Mouse (Mus musculus) liver, postnatal 0 days (tissue): Measurements from ENCODE around the gene Hnrnpab. TPM values are rescaled to one million over a fixed set of nuclear protein-coding genes. Genes with fewer than 3 reads are reported as not detected.
"Not testable (repeated sequence)": the region's sequence is repeated elsewhere in the genome, so short reads cannot be mapped to it uniquely, and the experiment has no call there.

ENCODE experiments used
- ATAC-seq: fragments of 200-750 bp; cut with Nextera tagmentation; 2 replicates; pipeline ENCODE4 v1.8.0; 2017; ENCODE audit warnings: mild to moderate bottlenecking, moderate library complexity
- DNase-seq: peaks from one replicate; pipeline ENCODE4 v3.0.0-alpha.2; 2016
- H3K27ac ChIP-seq: fragments of 300-500 bp; sonication (generic); 2 replicates; pipeline ENCODE4 v1.5.1; 2014; ENCODE audit warnings: antibody characterized with exemption, moderate library complexity, mild to moderate bottlenecking, low read depth
- H3K27me3 ChIP-seq: fragments of 300-500 bp; sonication (generic); 2 replicates; pipeline ENCODE4 v1.6.1; 2014; ENCODE audit warnings: low read length, control low read depth, mixed read lengths; ENCODE audit not compliant: insufficient read depth
- H3K36me3 ChIP-seq: fragments of 300-500 bp; sonication (generic); replicated peaks from 2 replicates; pipeline ENCODE4 v1.6.1; 2014; ENCODE audit warnings: mild to moderate bottlenecking, control low read depth, low read length, moderate library complexity, mixed read lengths; ENCODE audit not compliant: insufficient read depth
- H3K4me1 ChIP-seq: fragments of 300-500 bp; sonication (generic); 2 replicates; pipeline ENCODE4 v1.6.1; 2014; ENCODE audit warnings: antibody characterized with exemption, mild to moderate bottlenecking, control low read depth; ENCODE audit not compliant: insufficient read depth
- H3K4me2 ChIP-seq: fragments of 300-500 bp; sonication (generic); 2 replicates; pipeline ENCODE4 v1.6.1; 2014; ENCODE audit warnings: low read depth, mild to moderate bottlenecking, low read length, moderate library complexity, mixed read lengths
- H3K4me3 ChIP-seq: fragments of 300-500 bp; sonication (generic); 2 replicates; pipeline ENCODE4 v1.5.1; 2014; ENCODE audit warnings: low read depth, low read length
- H3K9ac ChIP-seq: fragments of 300-500 bp; sonication (generic); replicated peaks from 2 replicates; pipeline ENCODE4 v1.6.1; 2014; ENCODE audit warnings: mild to moderate bottlenecking, moderate library complexity
- H3K9me3 ChIP-seq: fragments of 300-500 bp; sonication (generic); 2 replicates; pipeline ENCODE4 v1.6.1; 2016; ENCODE audit warnings: mild to moderate bottlenecking, control low read depth, low read length, mixed read lengths
- CTCF ChIP-seq: sonication (generic); IDR thresholded peaks from 2 replicates; pipeline ENCODE4 v1.5.1; 2016; ENCODE audit warnings: antibody characterized with exemption, low read depth
- EP300 ChIP-seq: IDR thresholded peaks from 2 replicates; pipeline ENCODE4 v1.6.1; 2016; ENCODE audit warnings: antibody characterized with exemption, low read depth, mild to moderate bottlenecking
- WGBS: fragments of 180-500 bp; shearing (Covaris S2); extraction: QIAGEN DNeasy Blood & Tissue Kit; methylation state at CpG from one replicate; pipeline ENCODE4 v1.1.7; 2014; ENCODE audit not compliant: insufficient replicate concordance; 5-methylcytosine and 5-hydroxymethylcytosine counted together
- polyA plus RNA-seq: library from polyadenylated mRNA; unstranded; fragments of >200 nt; fragmentation: Nextera tagmentation; extraction: Ambion mirVana; gene quantifications from 2 replicates; pipeline ENCODE4 v1.2.1, GENCODE M21; 2015

The Hnrnpab gene
- polyA plus RNA-seq, 1 experiment from 2014 or later: 114 TPM

- Histone ChIP-seq H3K27me3 (no peaks in the 10 kb centered on the region), H3K4me3 (peak overlapping the region; percentile 84), H3K36me3 (peaks cover 4% of the 10 kb centered on the region; the same call in 1 of the 2 replicates), H3K4me2 (peak overlapping the region; percentile 89), H3K9me3 (no peaks in the 10 kb centered on the region), H3K27ac (peak overlapping the region; percentile 96), H3K4me1 (peaks cover 16% of the 10 kb centered on the region), H3K9ac (peak overlapping the region; percentile 87)
- TF ChIP-seq EP300 (no peak), CTCF (peak; percentile 82)
- WGBS: 6% methylated on average over 6 of the region's 6 CpGs
- peak; percentile 76 for DNase-seq
- peak; percentile 67 for ATAC-seq
Observed at GRCm38 (mm10) chr11:51636323-51636684, 29.7 kb upstream of the Hnrnpab start.

DNA sequence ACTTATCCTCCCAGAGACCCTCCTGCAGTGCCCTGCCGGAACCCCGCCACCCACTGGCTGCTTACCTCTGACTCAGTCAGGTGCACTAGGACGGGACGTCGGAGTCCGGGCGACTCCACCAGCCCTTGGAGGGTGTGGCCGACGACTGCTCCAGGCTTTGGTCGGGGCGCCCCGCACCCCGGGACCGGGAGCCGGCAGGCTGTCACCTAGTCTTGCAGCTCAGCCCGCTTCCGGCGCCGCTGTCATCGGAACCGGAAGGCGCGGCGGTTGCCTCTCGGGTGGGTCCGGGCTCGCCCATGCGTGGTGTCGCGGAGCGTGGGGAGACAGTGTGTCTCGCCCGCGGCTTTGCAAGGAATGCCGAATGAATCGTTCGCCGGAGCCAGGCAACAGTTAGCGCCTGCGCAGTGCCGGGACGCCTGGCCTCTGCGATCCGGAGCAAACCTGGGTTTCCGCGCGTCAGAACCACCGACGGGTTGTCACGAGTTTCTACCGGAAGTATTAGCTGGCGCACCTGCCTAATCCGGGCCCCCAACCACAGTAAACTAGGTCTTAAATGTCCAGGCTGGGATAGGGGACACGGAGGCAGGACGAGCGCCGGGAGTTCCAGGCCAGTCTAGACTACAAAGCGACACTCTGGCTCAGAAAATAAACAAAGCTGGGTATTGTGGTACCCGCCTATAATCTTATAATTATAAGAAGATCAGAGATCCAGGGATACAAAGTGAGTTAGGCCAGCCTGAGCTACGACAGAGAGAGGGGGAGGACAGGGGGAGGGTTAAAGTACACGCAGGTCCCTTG, 29.1 kb upstream of the Hnrnpab start, which contains the start of gene Rmnd5b:
TSS of gene Rmnd5b (minus strand) at position 372 of the 798 bp plus-strand sequence.
- TF ChIP-seq EP300: no peak
- TF ChIP-seq CTCF: peak; percentile 32; the same call in 1 of the 2 replicates
- peak; percentile 90 for ATAC-seq
- peak; percentile 88 for DNase-seq
- 1% methylated on average over 61 of the region's 61 CpGs for WGBS
- Histone ChIP-seq H3K36me3 (peaks cover 8% of the 10 kb centered on the region; the same call in 1 of the 2 replicates), H3K4me2 (peak within 1 kb of the TSS; percentile 89), H3K9ac (peak within 1 kb of the TSS; percentile 87), H3K4me1 (peaks cover 16% of the 10 kb centered on the region), H3K27me3 (no peaks in the 10 kb centered on the region), H3K4me3 (peak within 1 kb of the TSS; percentile 84), H3K9me3 (no peaks in the 10 kb centered on the region), H3K27ac (peak within 1 kb of the TSS; percentile 96)

GRCm38 (mm10) chr11:51635127-51635524, 28.5 kb upstream of the Hnrnpab start:
- Histone ChIP-seq H3K9ac (peak overlapping the region; percentile 87), H3K4me1 (peaks cover 16% of the 10 kb centered on the region), H3K27me3 (no peaks in the 10 kb centered on the region), H3K4me3 (peak overlapping the region; percentile 84), H3K9me3 (no peaks in the 10 kb centered on the region), H3K36me3 (peaks cover 8% of the 10 kb centered on the region; the same call in 1 of the 2 replicates), H3K4me2 (peak overlapping the region; percentile 89), H3K27ac (peak overlapping the region; percentile 96)
- no peak for TF ChIP-seq EP300
- no peak for TF ChIP-seq CTCF
- ATAC-seq: no peak
- DNase-seq: no peak
- 8% methylated on average over 6 of the region's 6 CpGs for WGBS

GRCm38 (mm10) chr11:51633721-51634120, 27.1 kb upstream of the Hnrnpab start:
- DNase-seq (no peak), ATAC-seq (no peak)
- Histone ChIP-seq H3K4me3 (no peak overlapping the region), H3K4me2 (no peak overlapping the region), H3K4me1 (peaks cover 16% of the 10 kb centered on the region), H3K27ac (0 out of 2 replicates have a peak overlapping the region, but pooled peaks have one; percentile 11), H3K9me3 (no peaks in the 10 kb centered on the region), H3K9ac (no peak overlapping the region), H3K27me3 (no peaks in the 10 kb centered on the region), H3K36me3 (peaks cover 16% of the 10 kb centered on the region)
- TF ChIP-seq EP300 (no peak), CTCF (no peak)
- WGBS: 87% methylated on average over 3 of the region's 3 CpGs

DNA sequence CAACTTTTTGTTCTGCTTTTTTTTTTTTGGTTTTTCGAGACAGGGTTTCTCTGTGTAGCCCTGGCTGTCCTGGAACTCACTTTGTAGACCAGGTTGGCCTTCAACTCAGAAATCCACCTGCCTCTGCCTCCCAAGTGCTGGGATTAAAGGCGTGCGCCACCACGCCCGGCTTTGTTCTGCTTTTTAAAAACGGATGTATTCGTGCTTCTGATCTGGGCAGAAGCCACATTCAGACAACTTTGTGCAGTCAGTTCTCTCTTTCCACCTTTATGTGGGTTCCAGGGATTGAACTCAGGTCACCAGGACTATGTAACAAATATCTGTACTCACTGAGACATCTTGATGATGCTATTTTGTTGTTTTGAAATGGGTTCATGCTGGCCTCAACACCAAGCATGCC, 26.6 kb upstream of the Hnrnpab start:
- not testable (repeated sequence) for H3K9me3 ChIP-seq, H3K4me3 ChIP-seq, ATAC-seq, H3K27me3 ChIP-seq, H3K9ac ChIP-seq, DNase-seq, H3K4me2 ChIP-seq
- Histone ChIP-seq H3K4me1 (peaks cover 16% of the 10 kb centered on the region), H3K36me3 (peaks cover 17% of the 10 kb centered on the region), H3K27ac (0 out of 2 replicates have a peak overlapping the region, but pooled peaks have one; percentile 11)
- 60% methylated on average over 7 of the region's 7 CpGs for WGBS

GRCm38 (mm10) chr11:51632130-51632753, 25.6 kb upstream of the Hnrnpab start:
- H3K27ac ChIP-seq: no peak overlapping the region
- H3K9ac ChIP-seq: 0 out of 2 replicates have a peak overlapping the region, but pooled peaks have one; percentile 11
- H3K36me3 ChIP-seq: peaks cover 23% of the 10 kb centered on the region
- TF ChIP-seq CTCF (no peak), EP300 (no peak)
- DNase-seq (no peak), ATAC-seq (no peak)
- no peak overlapping the region for H3K4me2 ChIP-seq
- no peaks in the 10 kb centered on the region for H3K27me3 ChIP-seq
- H3K4me1 ChIP-seq: peaks cover 11% of the 10 kb centered on the region
- WGBS: 67% methylated on average over 6 of the region's 6 CpGs
- no peaks in the 10 kb centered on the region for H3K9me3 ChIP-seq
- no peak overlapping the region for H3K4me3 ChIP-seq
